Mouse (Mus musculus): Measurements from ENCODE around the gene Rbfox3. TPM values are rescaled to one million over a fixed set of nuclear protein-coding genes. Genes with fewer than 3 reads are reported as not detected.

The Rbfox3 gene
- 9.8 and 12.4 TPM in 2 replicates for polyA plus RNA-seq (2012; rRNA removed)

- DNase-seq (ENCODE audit: low read depth): no peak
Measured at GRCm38 (mm10) chr11:118911307-118912070, at the start of gene Rbfox3. Gene Rbfox3, minus strand, starts transcription at chr11:118911597.

- DNase-seq (ENCODE audit: low read depth): no peak
Measured at GRCm38 (mm10) chr11:118960649-118961048, 49.3 kb upstream of the Rbfox3 start.

DNA sequence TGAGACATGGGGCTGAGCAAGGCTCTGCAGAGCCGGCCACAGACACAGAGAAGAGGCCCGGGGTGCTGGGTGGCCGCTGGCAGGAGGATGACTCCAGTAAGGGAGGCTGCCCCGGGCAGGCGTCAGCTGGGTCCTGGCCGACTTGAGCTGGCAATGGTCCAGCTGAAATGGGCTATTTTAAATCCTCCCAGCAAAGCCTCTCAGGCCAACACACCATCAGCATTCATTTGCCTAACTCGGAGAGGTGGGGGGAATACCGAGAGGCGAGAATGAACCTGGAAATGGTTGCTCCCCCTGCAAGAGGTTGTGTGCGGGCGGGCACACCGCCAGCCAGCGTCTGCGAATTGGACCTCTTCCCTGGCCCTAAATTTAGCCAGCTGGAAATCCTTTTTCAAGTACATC, 45.7 kb upstream of the Rbfox3 start:
- DNase-seq (ENCODE audit: low read depth): no peak

GRCm38 (mm10) chr11:118955016-118955415, 43.6 kb upstream of the Rbfox3 start:
- DNase-seq (ENCODE audit: low read depth): no peak

GRCm38 (mm10) chr11:118945868-118946267, 34.5 kb upstream of the Rbfox3 start:
- no peak for DNase-seq (ENCODE audit: low read depth)

DNA sequence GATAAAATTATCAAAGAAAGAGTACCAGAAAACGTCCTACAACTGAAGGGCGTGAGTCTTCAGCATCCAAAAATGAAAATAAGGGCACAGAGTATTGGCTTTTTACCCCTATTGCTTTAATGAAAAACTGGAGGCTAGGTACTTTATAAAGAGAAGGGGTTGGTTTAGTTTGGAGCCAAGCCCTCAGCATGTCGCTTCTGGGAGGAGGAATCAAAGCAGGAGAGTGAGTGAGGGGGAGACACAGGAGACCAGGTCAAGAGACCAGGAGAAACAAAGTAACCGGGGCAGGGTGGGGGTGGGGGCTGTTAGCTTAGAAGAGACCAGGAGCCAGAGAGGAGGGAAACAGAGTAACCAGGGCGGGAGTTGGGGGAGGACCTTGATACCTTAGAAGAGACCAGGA, 29.9 kb upstream of the Rbfox3 start:
- no peak for DNase-seq (ENCODE audit: low read depth)

GRCm38 (mm10) chr11:118940539-118940938, 29.1 kb upstream of the Rbfox3 start:
- DNase-seq (ENCODE audit: low read depth): no peak

DNA sequence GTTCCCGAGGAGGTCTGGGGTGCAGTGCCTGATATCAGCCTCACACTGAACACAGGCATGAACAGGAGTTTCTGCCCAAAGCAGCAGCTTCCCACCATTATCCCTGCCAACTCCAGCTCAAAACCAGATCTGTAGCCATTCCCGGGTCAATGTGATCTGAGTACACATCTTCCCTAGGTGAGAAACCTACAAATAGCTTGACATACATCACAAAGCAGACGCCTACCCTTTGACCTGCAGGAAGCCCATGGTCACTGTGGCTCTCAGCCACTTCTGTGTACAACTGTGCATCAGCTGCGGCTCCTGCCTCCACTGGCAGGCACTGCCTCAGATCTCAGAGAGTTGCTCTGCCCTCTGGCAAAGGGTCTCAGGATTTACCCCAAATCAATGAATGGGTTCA, 28.3 kb upstream of the Rbfox3 start:
- DNase-seq (ENCODE audit: low read depth): no peak

DNA sequence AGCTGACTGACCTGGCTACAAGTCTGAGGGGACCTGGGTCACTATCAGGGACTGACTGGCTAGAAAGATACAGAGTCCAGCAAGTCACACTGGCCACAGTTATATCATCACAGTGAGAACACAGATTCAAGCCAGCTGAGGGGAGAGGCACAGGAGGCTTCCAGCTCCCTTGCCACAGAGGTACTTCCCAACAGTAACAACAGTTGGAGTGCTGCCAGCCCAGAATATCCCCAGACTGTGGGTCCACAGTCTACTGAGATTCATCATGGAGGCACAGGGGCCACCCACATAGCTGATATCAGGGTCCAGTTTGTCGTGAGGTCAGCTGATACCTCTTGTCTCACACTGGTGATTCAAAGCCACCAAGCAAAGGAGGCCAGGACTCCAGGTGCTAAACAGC, 23.5 kb upstream of the Rbfox3 start:
- no peak for DNase-seq (ENCODE audit: low read depth)

GRCm38 (mm10) chr11:118927081-118927480, 15.7 kb upstream of the Rbfox3 start:
- no peak for DNase-seq (ENCODE audit: low read depth)

- no peak for DNase-seq (ENCODE audit: low read depth)
Measured at GRCm38 (mm10) chr11:118921852-118922251, 10.5 kb upstream of the Rbfox3 start.

- DNase-seq (ENCODE audit: low read depth): no peak
Measured at GRCm38 (mm10) chr11:118916423-118917030, 5.1 kb upstream of the Rbfox3 start.

GRCm38 (mm10) chr11:118915888-118916287, 4.5 kb upstream of the Rbfox3 start:
- DNase-seq (ENCODE audit: low read depth): no peak

DNA sequence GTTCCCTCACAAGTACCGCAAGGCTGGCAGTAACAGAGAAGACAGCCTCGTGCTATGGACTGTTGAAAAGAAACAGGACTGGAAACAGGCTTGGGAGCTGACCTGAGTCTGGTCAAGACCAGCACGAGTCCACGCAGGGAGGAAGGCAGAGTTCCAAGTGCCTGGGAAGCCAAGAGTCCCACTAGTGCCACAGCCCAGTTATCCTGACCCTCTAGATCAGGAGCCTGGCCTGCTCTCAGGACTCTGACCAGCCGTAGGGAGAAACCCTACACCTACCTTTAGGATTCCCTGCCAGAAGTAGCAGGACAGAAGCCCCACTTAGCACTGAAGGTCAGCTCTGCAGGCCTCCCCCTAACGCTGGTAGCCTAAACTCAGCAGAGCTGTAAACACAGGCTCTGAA, 1.3 kb upstream of the Rbfox3 start:
- DNase-seq (ENCODE audit: low read depth): no peak

DNA sequence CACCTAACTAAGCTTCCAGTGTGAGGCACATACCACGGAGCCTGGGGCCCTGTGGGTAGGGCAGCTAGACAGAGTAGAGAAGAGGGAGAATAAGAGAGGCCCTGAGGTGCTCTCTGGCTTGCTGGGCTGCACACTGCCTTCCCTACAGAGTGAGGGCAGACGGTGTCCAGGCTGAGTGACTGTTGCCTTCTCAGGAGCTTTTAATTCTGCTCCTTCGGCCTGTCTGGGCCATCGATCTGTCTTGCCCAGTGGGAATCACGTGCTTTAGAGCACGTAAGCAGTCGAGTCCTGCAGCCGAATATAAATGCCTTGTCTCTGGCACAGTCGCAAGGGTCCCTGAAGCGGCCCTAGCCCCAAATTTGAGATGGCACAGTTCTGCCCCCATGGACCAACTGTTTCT, 641 bp downstream of the Rbfox3 start:
- no peak for DNase-seq (ENCODE audit: low read depth)

DNA sequence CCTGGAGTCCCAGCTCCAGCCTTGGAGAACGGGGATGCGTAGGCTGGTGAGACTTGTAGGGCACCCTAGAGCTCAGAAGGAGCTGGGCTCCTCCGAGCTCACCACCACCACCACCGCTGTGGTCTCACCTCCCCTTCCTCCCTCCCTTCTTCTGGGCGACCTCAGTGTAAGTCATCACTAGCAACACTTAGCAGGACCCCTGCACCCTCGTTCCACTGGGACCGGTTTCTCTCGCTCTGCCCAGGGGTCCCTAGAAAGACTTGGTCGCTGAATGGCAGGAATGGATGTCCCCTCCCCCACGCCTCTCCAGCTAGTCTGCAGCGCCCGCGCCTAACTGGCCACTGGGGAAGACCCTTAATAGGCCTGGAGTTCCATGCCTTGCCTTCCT, 1.6 kb downstream of the Rbfox3 start:
- no peak for DNase-seq (ENCODE audit: low read depth)

GRCm38 (mm10) chr11:118908981-118909813, 2.2 kb downstream of the Rbfox3 start:
- DNase-seq (ENCODE audit: low read depth): no peak

DNA sequence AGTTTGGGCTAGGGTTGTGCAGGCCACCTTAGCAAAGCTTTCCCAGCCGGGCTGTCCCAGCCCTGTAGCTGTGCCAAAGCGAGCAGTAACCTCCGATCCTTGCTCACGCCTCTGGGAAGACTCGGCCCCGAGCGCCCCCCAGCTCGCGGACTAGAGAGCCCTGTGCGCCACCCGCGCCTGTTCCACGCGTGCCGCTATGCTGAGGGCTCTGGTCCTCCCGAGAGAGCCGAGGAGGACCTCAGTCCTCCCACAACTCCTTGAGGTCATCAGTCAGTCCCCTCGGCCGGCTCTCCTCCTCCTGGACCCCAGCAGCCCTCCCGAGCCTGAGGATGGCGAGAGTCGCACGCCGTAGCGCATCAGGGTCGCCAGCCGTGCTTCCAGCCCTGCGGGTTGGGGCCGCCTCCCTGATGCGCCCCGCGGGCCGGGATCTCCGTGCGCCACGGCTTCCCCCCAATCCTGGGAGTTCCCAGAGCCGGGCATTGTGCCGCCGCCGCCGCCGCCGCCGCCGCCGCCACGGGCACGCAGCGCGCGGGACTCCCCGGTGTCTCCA, 2.9 kb downstream of the Rbfox3 start:
- DNase-seq (ENCODE audit: low read depth): no peak

DNA sequence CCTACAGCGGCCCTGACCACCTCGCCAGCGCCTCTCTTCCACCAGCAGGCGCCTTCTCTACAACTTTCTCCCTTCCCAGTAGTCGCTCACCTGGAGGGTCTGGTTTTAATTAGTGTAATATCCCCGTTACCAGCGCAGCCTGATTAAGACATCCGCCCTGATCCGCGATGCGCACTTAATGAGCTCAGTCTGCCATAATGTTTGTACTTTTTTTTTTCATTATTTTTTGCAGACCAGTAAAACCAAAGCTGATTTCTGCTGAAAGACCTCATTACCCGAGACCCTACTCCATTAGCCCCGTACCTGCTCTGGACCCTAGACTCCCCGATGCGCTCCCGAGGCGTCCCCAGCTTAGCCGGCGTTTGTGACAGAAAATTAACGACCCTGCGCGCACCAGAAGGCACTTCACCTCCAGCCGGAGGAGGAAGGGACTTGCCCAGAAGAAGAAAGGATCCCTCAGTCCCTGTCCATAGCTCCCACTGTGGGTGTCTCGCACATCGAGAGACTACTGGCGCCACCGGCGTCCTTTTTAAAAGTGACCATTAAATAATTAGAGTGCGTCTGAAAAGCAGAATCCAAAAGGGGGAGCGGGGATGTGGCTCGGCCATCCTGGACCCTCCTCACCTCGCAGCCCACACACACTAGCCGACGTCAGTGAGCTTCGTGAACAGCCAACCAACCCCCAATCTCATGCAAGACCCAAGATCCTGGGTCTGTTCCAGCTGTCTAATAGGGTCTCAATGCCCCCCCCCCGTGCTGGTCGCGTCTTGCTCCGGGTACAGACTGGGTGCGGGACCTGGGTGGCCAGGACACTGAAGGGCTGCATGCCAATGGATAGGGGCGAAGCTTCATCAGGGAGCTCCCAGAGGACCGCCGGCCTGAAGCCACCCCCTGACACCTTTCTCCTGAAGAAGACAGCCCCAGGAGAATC, 3.7 kb downstream of the Rbfox3 start:
- DNase-seq (ENCODE audit: low read depth): no peak

- no peak for DNase-seq (ENCODE audit: low read depth)
Measured at GRCm38 (mm10) chr11:118906824-118907470, 4.5 kb downstream of the Rbfox3 start.
